Mouse (Mus musculus): ENCODE data around the gene Homer2. TPM values are rescaled to one million over a fixed set of nuclear protein-coding genes. Genes with fewer than 3 reads are reported as not detected.

Gene Homer2
- total and polyA plus RNA-seq, 3 experiments, result 0.08 TPM; not detected in 2

DNA sequence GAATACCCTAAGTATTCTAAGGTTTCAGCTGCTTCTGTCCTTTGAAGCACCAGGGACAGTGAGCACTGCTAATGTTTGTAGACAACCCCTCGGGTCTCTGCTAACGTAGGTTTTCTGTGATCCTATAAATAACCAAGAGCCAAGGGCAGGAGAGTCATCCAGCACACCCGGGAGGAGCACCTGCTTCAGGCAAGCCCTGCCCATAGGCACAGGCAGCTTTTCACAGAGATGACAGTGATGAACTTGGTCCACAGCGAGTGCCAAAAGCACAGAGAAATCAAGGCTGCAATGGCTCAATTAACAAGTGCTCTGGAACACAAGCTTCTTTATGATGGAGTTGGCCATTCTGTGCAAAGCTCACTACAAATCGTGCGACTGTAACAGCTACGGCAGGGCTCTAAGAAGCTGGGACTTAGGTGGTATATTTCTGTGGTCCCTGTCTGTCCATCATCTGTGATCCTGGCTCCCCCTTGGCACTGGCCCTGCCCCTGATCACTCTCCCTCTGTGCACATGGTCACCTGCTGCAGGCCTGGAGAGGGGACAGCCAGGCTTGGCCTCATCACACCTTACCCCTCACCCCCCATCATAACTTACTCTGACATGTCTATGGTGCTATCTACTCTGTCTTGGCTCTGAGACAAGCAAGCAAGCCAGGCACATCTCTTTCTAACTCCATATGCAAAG is 62.6 kb downstream of the Homer2 start:
- Histone ChIP-seq H3K27ac (ENCODE audit: insufficient read depth, low read depth) (no peak overlapping the region), H3K36me3 (replicated peaks in 1 of 2; ENCODE audit: control insufficient read depth in 1 of 2, insufficient read depth in 1 of 2, low read length in 1 of 2) (no peaks in the 10 kb centered on the region), H3K9me3 (replicated peaks; ENCODE audit: low read length) (no peaks in the 10 kb centered on the region), H3K4me2 (ENCODE audit: insufficient read depth, low read depth, poor library complexity, severe bottlenecking) (no peak overlapping the region), H3K79me2 (replicated peaks; ENCODE audit: control insufficient read depth, extremely low read depth, insufficient read depth, poor library complexity, severe bottlenecking) (no peaks in the 10 kb centered on the region), H3K4me1 (ENCODE audit: control insufficient read depth in 1 of 2, insufficient read depth in 2 of 2) (peaks cover 0 to 6% of the 10 kb centered on the region in 2 experiments; a peak in 2 of 4 replicates), H3K27me3 (replicated peaks) (peaks cover 64% of the 10 kb centered on the region), H3K9ac (ENCODE audit: insufficient read depth, low read depth) (no peak overlapping the region), H3K4me3 (replicated peaks in 1 of 3; ENCODE audit: low read depth in 2 of 3, low read length in 2 of 3, poor library complexity in 1 of 3) (no peak overlapping the region)
- no peak for DNase-seq (ENCODE audit: extremely low read depth)
- dilution Hi-C loops (cut with MboI; ENCODE audit: extremely low pct_ligation_motif_present, extremely low pct_unique_long_range_greater_than_20kb, low sequenced_read_pairs), result no loop called here
- TF ChIP-seq RCOR1 (conservative IDR thresholded peaks at IDR 0.05; ENCODE audit: low read depth, low read length) (no peak), NELFE (IDR thresholded peaks at IDR 0.05; ENCODE audit: low read depth, low read length) (no peak), MEF2A (IDR thresholded peaks at IDR 0.05; ENCODE audit: borderline replicate concordance, low read depth, low read length) (no peak), SIN3A (IDR thresholded peaks at IDR 0.05; ENCODE audit: low read length) (no peak), ZMIZ1 (IDR thresholded peaks at IDR 0.05; ENCODE audit: low read depth, low read length) (no peak), JUN (IDR thresholded peaks at IDR 0.05; ENCODE audit: insufficient read depth, low read depth, low read length) (no peak), TCF12 (IDR thresholded peaks at IDR 0.05; ENCODE audit: low read depth, low read length) (no peak), MYC (IDR thresholded peaks at IDR 0.05; ENCODE audit: low read depth, low read length) (no peak), GABPA (IDR thresholded peaks at IDR 0.05; ENCODE audit: insufficient replicate concordance, low read depth, low read length) (no peak), POLR2A (IDR thresholded peaks at IDR 0.05; ENCODE audit: low read depth, low read length) (no peak), POLR2AphosphoS2 (IDR thresholded peaks at IDR 0.05; ENCODE audit: low read depth, low read length) (no peak), CHD1 (IDR thresholded peaks at IDR 0.05; ENCODE audit: low read depth, low read length) (no peak), PAX5 (IDR thresholded peaks at IDR 0.05; ENCODE audit: low read length) (no peak), ETS1 (conservative IDR thresholded peaks at IDR 0.05; ENCODE audit: low read depth, low read length) (no peak), BHLHE40 (IDR thresholded peaks at IDR 0.05; ENCODE audit: low read depth, low read length) (no peak), E2F4 (IDR thresholded peaks at IDR 0.05; ENCODE audit: insufficient replicate concordance, low read depth, low read length) (no peak)
- in situ Hi-C loops (cut with MboI; ENCODE audit: low pct_ligation_motif_present, low pct_unique_long_range_greater_than_20kb, low sequenced_read_pairs), result no loop called here

DNA sequence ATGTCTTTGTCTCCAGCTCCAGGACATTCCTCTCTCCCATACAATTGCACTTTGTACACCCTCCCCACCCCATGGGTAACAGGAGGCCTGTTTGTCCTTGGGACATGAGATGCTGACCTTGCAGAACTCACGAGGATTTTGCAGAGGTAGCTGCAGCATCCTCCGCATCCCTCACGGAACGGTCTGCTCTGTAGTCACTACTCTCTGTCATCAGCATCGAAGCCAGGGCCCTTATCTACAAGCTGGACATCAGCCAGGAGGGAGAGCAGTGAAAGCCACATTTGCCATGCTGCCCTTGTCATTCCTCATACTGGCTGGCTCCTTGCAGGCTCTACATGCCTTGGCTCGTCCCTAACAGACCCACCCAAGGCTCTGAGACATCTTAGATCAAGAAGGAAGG is 66.2 kb downstream of the Homer2 start:
- H3K9ac ChIP-seq (ENCODE audit: insufficient read depth, low read depth), result no peak overlapping the region
- no peak overlapping the region for H3K4me3 ChIP-seq (replicated peaks in 1 of 3; ENCODE audit: low read depth in 2 of 3, low read length in 2 of 3, poor library complexity in 1 of 3)
- dilution Hi-C loops (cut with MboI; ENCODE audit: extremely low pct_ligation_motif_present, extremely low pct_unique_long_range_greater_than_20kb, low sequenced_read_pairs) (no loop called here), in situ Hi-C loops (cut with MboI; ENCODE audit: low pct_ligation_motif_present, low pct_unique_long_range_greater_than_20kb, low sequenced_read_pairs) (no loop called here)
- H3K9me3 ChIP-seq (replicated peaks; ENCODE audit: low read length), result no peaks in the 10 kb centered on the region
- no peaks in the 10 kb centered on the region for H3K36me3 ChIP-seq (replicated peaks in 1 of 2; ENCODE audit: control insufficient read depth in 1 of 2, insufficient read depth in 1 of 2, low read length in 1 of 2)
- no peak for DNase-seq (ENCODE audit: extremely low read depth)
- H3K4me1 ChIP-seq (ENCODE audit: control insufficient read depth in 1 of 2, insufficient read depth in 2 of 2), result no peaks in the 10 kb centered on the region
- no peak overlapping the region for H3K4me2 ChIP-seq (ENCODE audit: insufficient read depth, low read depth, poor library complexity, severe bottlenecking)
- H3K27ac ChIP-seq (ENCODE audit: insufficient read depth, low read depth), result no peak overlapping the region
- peaks cover 64% of the 10 kb centered on the region for H3K27me3 ChIP-seq (replicated peaks)
- TF ChIP-seq POLR2A (IDR thresholded peaks at IDR 0.05; ENCODE audit: low read depth, low read length) (no peak), BHLHE40 (IDR thresholded peaks at IDR 0.05; ENCODE audit: low read depth, low read length) (no peak), JUN (IDR thresholded peaks at IDR 0.05; ENCODE audit: insufficient read depth, low read depth, low read length) (no peak), MAX (IDR thresholded peaks at IDR 0.05; ENCODE audit: low read length) (no peak), KAT2A (IDR thresholded peaks at IDR 0.05; ENCODE audit: insufficient replicate concordance, low read length) (no peak)
- no peaks in the 10 kb centered on the region for H3K79me2 ChIP-seq (replicated peaks; ENCODE audit: control insufficient read depth, extremely low read depth, insufficient read depth, poor library complexity, severe bottlenecking)
